ENCODE assay signal across 8 mouse cellular contexts in the genomic region with DNA sequence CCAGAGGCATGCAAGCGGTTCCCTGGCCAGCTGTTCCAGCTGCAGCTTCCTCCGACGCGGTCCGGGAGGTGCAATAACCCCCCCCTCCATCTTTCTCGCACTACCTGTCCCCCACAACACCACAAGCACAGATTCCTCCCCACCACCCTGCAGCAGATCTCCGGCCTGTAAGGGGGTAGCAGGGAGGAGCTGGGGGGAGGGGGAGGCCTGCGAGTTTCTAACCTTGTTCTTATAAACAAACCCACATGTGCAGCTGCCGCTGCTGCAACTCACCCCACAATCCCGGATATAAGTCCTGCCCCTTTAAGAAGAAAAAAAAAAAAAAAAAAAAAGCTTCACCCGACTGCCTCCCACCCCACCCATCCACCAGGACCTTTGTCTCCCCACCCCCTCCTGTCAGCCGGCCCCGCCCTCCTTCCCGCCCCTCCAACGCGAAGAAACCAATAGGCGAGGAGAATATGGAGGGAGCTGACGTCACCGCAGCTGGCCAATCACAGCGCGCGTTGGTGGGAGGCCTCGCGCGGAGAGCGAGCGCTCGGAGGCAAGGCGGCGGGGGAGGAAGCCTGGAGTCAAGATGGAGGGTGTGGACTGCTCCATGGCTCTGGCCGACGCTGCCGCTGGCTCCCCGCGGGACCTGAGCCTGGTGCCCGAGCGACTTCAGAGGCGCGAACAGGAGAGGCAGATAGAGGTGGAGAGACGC. TPM values are rescaled to one million over a fixed set of nuclear protein-coding genes. Genes with fewer than 3 reads are reported as not detected.
A peak's percentile ranks its signal among the peaks of the same experiment; 100 is the strongest.
DNase-seq lines count a peak whose midpoint lies in the region; ATAC-seq and TF ChIP-seq lines count a peak whose summit lies in the region.

A gene (plus strand): TSS at position 569 of the 700 bp plus-strand sequence.

- peak; percentile 97 for TF ChIP-seq POLR2A in lung, adult 2 months (IDR thresholded peaks at IDR 0.05; ENCODE audit: borderline replicate concordance, extremely low read depth, low read depth, low read length)

- in situ Hi-C loops in ES-E14 (cut with MboI; ENCODE audit: low sequenced_read_pairs in 2 of 2, unreplicated experiment in 2 of 2): no loop called here

- peak within 1 kb of the TSS; percentile 87 to 98 for H3K4me3 ChIP-seq in ES-E14 (ENCODE audit: insufficient read depth in 1 of 2, low read depth in 1 of 2, low read length in 2 of 2, poor library complexity in 1 of 2, severe bottlenecking in 1 of 2)
- H3K4me3 ChIP-seq in forebrain, embryonic 15.5 days: peak within 1 kb of the TSS; percentile 91
- peak within 1 kb of the TSS; percentile 90 for H3K4me3 ChIP-seq in lung, adult 2 months (replicated peaks; ENCODE audit: extremely low read depth, low read depth, low read length)

- TF ChIP-seq CTCF in lung, adult 2 months (IDR thresholded peaks at IDR 0.05; ENCODE audit: insufficient read depth, low read length): no peak

- peaks cover 4% of the 10 kb centered on the region; the same call in 1 of the 2 replicates for H3K36me3 ChIP-seq in ES-E14 (ENCODE audit: control insufficient read depth, insufficient read depth, low read length, poor library complexity, severe bottlenecking)
- H3K36me3 ChIP-seq in forebrain, embryonic 15.5 days: peaks cover 2% of the 10 kb centered on the region; the same call in 1 of the 2 replicates

- DNase-seq in ES-E14 (ENCODE audit: low read depth, low spot score): peak; percentile 98
- DNase-seq in cerebellum, adult 11-12 months: peak; percentile 98
- DNase-seq in heart, postnatal 25 days (ENCODE audit: low spot score): peak; percentile 94
- peak; percentile 96 to 98 for DNase-seq in layer of hippocampus, adult 18-20 months (ENCODE audit: low spot score in 2 of 2)
- DNase-seq in lung, adult 2 months: peak; percentile 94
- peak; percentile 94 to 96 for DNase-seq in thymus, adult 18-20 months

- peaks cover 6 to 22% of the 10 kb centered on the region in 2 experiments for H3K4me1 ChIP-seq in ES-E14 (ENCODE audit: control insufficient read depth in 2 of 2, insufficient read depth in 2 of 2, low read length in 2 of 2, poor library complexity in 1 of 2)
- peaks cover 43% of the 10 kb centered on the region for H3K4me1 ChIP-seq in forebrain, embryonic 15.5 days
- H3K4me1 ChIP-seq in lung, adult 2 months (ENCODE audit: control insufficient read depth, insufficient read depth, low read length): peaks cover 12% of the 10 kb centered on the region

- H3K4me2 ChIP-seq in forebrain, embryonic 15.5 days (replicated peaks): peak within 1 kb of the TSS; percentile 94

- peak; percentile 94 for ATAC-seq in forebrain, embryonic 15.5 days (replicated peaks)
- ATAC-seq in neutrophil, adult 5-6 weeks (ENCODE audit: extremely low read depth, insufficient number of reproducible peaks, low FRiP score, poor library complexity, severe bottlenecking): peak; percentile 94

- WGBS in forebrain, embryonic 15.5 days: under 1% methylated on average over 40 of the region's 40 CpGs
- under 1% methylated on average over 40 of the region's 40 CpGs for WGBS in lung, adult 2 months

- peak within 1 kb of the TSS; percentile 87 for H3K9ac ChIP-seq in ES-E14 (ENCODE audit: insufficient read depth, low read depth, low read length, poor library complexity, severe bottlenecking)
- peak within 1 kb of the TSS; percentile 94 for H3K9ac ChIP-seq in forebrain, embryonic 15.5 days (replicated peaks)

- no peaks in the 10 kb centered on the region for H3K27me3 ChIP-seq in forebrain, embryonic 15.5 days

- peak within 1 kb of the TSS; percentile 59; the same call in 1 of the 2 replicates for H3K27ac ChIP-seq in ES-E14 (ENCODE audit: insufficient read depth, low read depth, low read length, poor library complexity, severe bottlenecking)
- H3K27ac ChIP-seq in forebrain, embryonic 15.5 days (replicated peaks): peak within 1 kb of the TSS; percentile 98

- intact Hi-C loops in heart, postnatal 25 days (cut with DNase I): no loop called here

- H3K9me3 ChIP-seq in ES-E14 (ENCODE audit: control insufficient read depth, insufficient read depth, low read depth, low read length): no peaks in the 10 kb centered on the region
- no peaks in the 10 kb centered on the region for H3K9me3 ChIP-seq in forebrain, embryonic 15.5 days

TF ChIP-seq in ES-E14, 5 proteins besides CTCF, POLR2A, EP300 and RAD21:
- TF ChIP-seq CHD2 (IDR thresholded peaks at IDR 0.05; ENCODE audit: low read depth, low read length) (peak; percentile 23; the same call in 1 of the 2 replicates), ZNF384 (IDR thresholded peaks at IDR 0.05; ENCODE audit: low read depth, low read length) (peak; percentile 99), HCFC1 (IDR thresholded peaks at IDR 0.05; ENCODE audit: borderline replicate concordance, insufficient read depth, low read length) (peak; percentile 29), ZC3H11A (IDR thresholded peaks at IDR 0.05; ENCODE audit: borderline replicate concordance, low read depth, low read length) (no peak)
TF ChIP-seq in ES-E14: peak in this region for 3.

RNA-seq across cellular contexts. Expression of the gene that starts here (rescaled TPM):
- 20.5 and 30.0 TPM in 2 replicates for total RNA-seq in ES-E14 (2012; rRNA removed)
- 65.9 and 68.6 TPM in 2 replicates for polyA plus RNA-seq in forebrain, embryonic 15.5 days (2015; fragmentation: Nextera tagmentation; extraction: Ambion mirVana)
- total RNA-seq in heart, postnatal 25 days (2021): 10 to 100 TPM; 15.5 to 17.7 TPM
- 10 to 100 TPM; 29.9 to 30.2 TPM for total RNA-seq in layer of hippocampus, adult 18-20 months (2021)
- polyA plus RNA-seq in lung, adult 2 months (2012; rRNA removed): 17.9 and 20.8 TPM in 2 replicates
- 14.8 and 20.4 TPM in 2 replicates for total RNA-seq in neutrophil, adult 5-6 weeks (2017)

Comparison
In these comparisons a context has a peak if more than half of its experiments do, and no peak if none do; other contexts are left out.
1. Peak in every context shown above with its lines: DNase-seq, ATAC-seq, H3K4me3 ChIP-seq and H3K27ac ChIP-seq.